Mouse (Mus musculus): ENCODE measurements around the gene Timm17a.

- TF ChIP-seq TAL1 (IDR thresholded peaks at IDR 0.05; ENCODE audit: low read length) (no peak), GATA1 (IDR thresholded peaks at IDR 0.05; ENCODE audit: low read length) (no peak)
These were observed 45.7 kb downstream of the Timm17a start for GRCm38 (mm10) chr1:135267663-135268446.

Measured in erythroblast, embryonic 14.5 days (primary cell).